Mouse (Mus musculus) kidney, adult 2 months (tissue): Measurements from ENCODE around the gene Lypd6.

Source experiments
- CTCF ChIP-seq: fragments of 200-500 bp; conservative IDR thresholded peaks from 2 replicates; pipeline ENCODE4 v1.5.1; 2011; ENCODE audit warnings: low read depth, mild to moderate bottlenecking, control low read depth, low read length, moderate library complexity, mixed read lengths; ENCODE audit not compliant: insufficient read depth, insufficient read length
- POLR2A ChIP-seq: fragments of 200-500 bp; IDR thresholded peaks from one replicate; pipeline ENCODE4 v1.6.1; 2011; ENCODE audit warnings: low read depth, low read length, control low read depth

DNA sequence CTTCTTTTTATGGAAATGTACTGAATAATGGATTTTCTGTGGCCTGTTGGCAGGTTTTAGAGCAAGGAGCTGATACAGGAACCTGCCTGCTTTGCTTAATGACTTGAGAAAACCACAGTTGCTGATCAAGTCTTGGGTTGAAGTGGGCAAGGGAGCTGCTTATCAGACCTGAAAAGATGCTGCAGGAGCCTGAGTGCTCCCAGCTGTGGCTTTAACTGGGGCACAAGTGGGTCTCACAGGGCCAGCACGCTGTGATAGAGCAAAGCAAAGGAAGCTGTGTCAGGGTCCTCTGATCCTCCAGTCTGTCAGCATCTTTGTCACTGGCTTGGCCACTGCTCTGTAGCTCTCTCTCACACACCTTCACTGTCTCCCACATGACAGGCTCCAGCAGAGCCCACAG is 45.4 kb downstream of the Lypd6 start:
- no peak for TF ChIP-seq CTCF
- no peak for TF ChIP-seq POLR2A
